Mouse (Mus musculus) kidney, adult 8-10 months (tissue): ENCODE results near the gene Manba.
A peak's percentile ranks its signal among the peaks of the same experiment; 100 is the strongest.
"Not testable (repeated sequence)": the region's sequence is repeated elsewhere in the genome, so short reads cannot be mapped to it uniquely, and the experiment has no call there.

Experiments used
- DNase-seq, 2 experiments: peaks; one replicate each; pipeline ENCODE4 v3.0.0; 2022

The Manba gene

GRCm38 (mm10) chr3:135485128-135485899, at the start of gene Manba:
Gene Manba, plus strand, starts transcription at chr3:135485611.
- peak; percentile 83 to 85 for DNase-seq

GRCm38 (mm10) chr3:135436901-135437616, 48.4 kb upstream of the Manba start:
- no peak for DNase-seq

GRCm38 (mm10) chr3:135437758-135438495, 47.5 kb upstream of the Manba start, which contains the start of gene Ube2d3:
Gene Ube2d3, plus strand, starts transcription at chr3:135438149.
- DNase-seq: peak; percentile 99

GRCm38 (mm10) chr3:135438531-135438912, 46.9 kb upstream of the Manba start:
- peak; percentile 89 to 90 for DNase-seq

GRCm38 (mm10) chr3:135438913-135439531, 46.4 kb upstream of the Manba start:
- DNase-seq: peak; percentile 90

GRCm38 (mm10) chr3:135439651-135440050, 45.8 kb upstream of the Manba start:
- DNase-seq: no peak

- peak in 1 of 2 experiments; percentile 33 for DNase-seq
Observed at GRCm38 (mm10) chr3:135440221-135440620, 45.2 kb upstream of the Manba start.

- no peak for DNase-seq
Observed at GRCm38 (mm10) chr3:135440621-135441020, 44.8 kb upstream of the Manba start.

- DNase-seq: no peak
Observed at GRCm38 (mm10) chr3:135444930-135445329, 40.5 kb upstream of the Manba start.

- no peak for DNase-seq
Observed at GRCm38 (mm10) chr3:135458981-135459380, 26.4 kb upstream of the Manba start.

- no peak for DNase-seq
Observed at GRCm38 (mm10) chr3:135468402-135468801, 17.0 kb upstream of the Manba start.

GRCm38 (mm10) chr3:135469146-135469545, 16.3 kb upstream of the Manba start:
- DNase-seq: no peak

GRCm38 (mm10) chr3:135469974-135470373, 15.4 kb upstream of the Manba start:
- DNase-seq: peak; percentile 59 to 73

- no peak for DNase-seq
Observed at GRCm38 (mm10) chr3:135470823-135471222, 14.6 kb upstream of the Manba start.

GRCm38 (mm10) chr3:135475025-135475424, 10.4 kb upstream of the Manba start:
- DNase-seq: peak; percentile 61 to 65

GRCm38 (mm10) chr3:135476286-135476685, 9.1 kb upstream of the Manba start:
- no peak for DNase-seq

GRCm38 (mm10) chr3:135476977-135477376, 8.4 kb upstream of the Manba start:
- DNase-seq: no peak

- DNase-seq: not testable (repeated sequence)
Observed at GRCm38 (mm10) chr3:135479090-135479489, 6.3 kb upstream of the Manba start.

GRCm38 (mm10) chr3:135480767-135481166, 4.6 kb upstream of the Manba start:
- DNase-seq: no peak

GRCm38 (mm10) chr3:135481608-135482007, 3.8 kb upstream of the Manba start:
- DNase-seq: peak in 1 of 2 experiments; percentile 66

- DNase-seq: not testable (repeated sequence)
Observed at GRCm38 (mm10) chr3:135484650-135485049, 761 bp upstream of the Manba start.

GRCm38 (mm10) chr3:135485900-135486241, 460 bp downstream of the Manba start:
- no peak for DNase-seq

- DNase-seq: no peak
Observed at GRCm38 (mm10) chr3:135486351-135486750, 940 bp downstream of the Manba start.
